ENCODE assay signal across 13 mouse cellular contexts in the genomic region with DNA sequence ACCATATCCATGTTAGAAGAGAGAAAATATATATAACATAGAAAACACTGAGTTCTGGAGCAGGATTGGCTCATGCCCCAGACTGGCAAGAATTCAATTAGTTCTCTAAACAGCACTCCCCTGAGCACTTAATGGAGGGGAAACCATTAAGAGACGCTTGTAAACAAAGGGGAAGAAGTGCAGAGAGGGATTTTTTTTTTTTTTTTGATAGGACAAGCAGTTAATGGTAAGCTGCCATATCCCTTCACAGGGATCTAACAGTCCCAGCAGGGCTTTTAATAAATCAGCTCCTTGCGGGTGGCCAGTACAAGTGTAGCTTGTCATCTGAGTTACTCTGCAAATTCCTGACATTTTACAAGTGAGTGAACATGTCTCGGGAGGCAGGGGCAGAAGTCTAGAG.
DNase-seq lines count a peak whose midpoint lies in the region; ATAC-seq and TF ChIP-seq lines count a peak whose summit lies in the region.
"Had no signal": no experiment of that assay in that cellular context is flagged by ENCODE, and none has a peak within 500 bp of the region (broad histone marks: within the 10 kb centered on the region; RNA-seq: fewer than 3 reads in every experiment).

No protein-coding gene starts in this region.

- DNase-seq in lung, postnatal 0 days (ENCODE audit: low spot score), result no peak
- DNase-seq in kidney, adult 18-20 months, result peak; percentile 6
- peak; percentile 26 for DNase-seq in kidney, postnatal 14 days
- peak; percentile 48 for DNase-seq in retina, embryonic 14.5 days (ENCODE audit: low spot score)
- no peak for DNase-seq in liver, embryonic 11.5 days (ENCODE audit: low spot score)
- no peak for DNase-seq in layer of hippocampus, adult 9-10 months (ENCODE audit: low spot score)
- no peak for DNase-seq in heart, embryonic 10.5 days (ENCODE audit: low spot score)
- DNase-seq: adrenal gland, adult 8-10 months; heart, adult 2 months; lung, adult 18-20 months had no signal

- H3K27ac ChIP-seq in lung, embryonic 15.5 days, result no peak overlapping the region
- no peak overlapping the region for H3K27ac ChIP-seq in lung, postnatal 0 days (ENCODE audit: low read length)
- no peak overlapping the region for H3K27ac ChIP-seq in liver, embryonic 11.5 days (ENCODE audit: low read depth, low read length)
- H3K27ac ChIP-seq in heart, embryonic 10.5 days, result no peak overlapping the region
- H3K27ac ChIP-seq: heart, adult 2 months had no signal

- H3K9me3 ChIP-seq in lung, embryonic 15.5 days, result no peaks in the 10 kb centered on the region
- H3K9me3 ChIP-seq in lung, postnatal 0 days (ENCODE audit: low read length), result no peaks in the 10 kb centered on the region
- no peaks in the 10 kb centered on the region for H3K9me3 ChIP-seq in liver, embryonic 11.5 days (ENCODE audit: control insufficient read depth, low read length)
- no peaks in the 10 kb centered on the region for H3K9me3 ChIP-seq in heart, embryonic 10.5 days

- H3K27me3 ChIP-seq in lung, embryonic 15.5 days, result no peaks in the 10 kb centered on the region
- no peaks in the 10 kb centered on the region for H3K27me3 ChIP-seq in lung, postnatal 0 days (replicated peaks; ENCODE audit: insufficient read depth, low read length)
- no peaks in the 10 kb centered on the region for H3K27me3 ChIP-seq in liver, embryonic 11.5 days (replicated peaks; ENCODE audit: control insufficient read depth, insufficient read depth, low read length)
- H3K27me3 ChIP-seq in heart, embryonic 10.5 days (ENCODE audit: insufficient read depth, poor library complexity, severe bottlenecking), result no peaks in the 10 kb centered on the region

- ATAC-seq in lung, embryonic 15.5 days (ENCODE audit: borderline replicate concordance, extremely low read depth, low FRiP score, low TSS enrichment), result peak; percentile 59; the same call in 1 of the 2 replicates
- no peak for ATAC-seq in lung, postnatal 0 days
- no peak for ATAC-seq in liver, embryonic 11.5 days (replicated peaks; ENCODE audit: low FRiP score)

- no peaks in the 10 kb centered on the region for H3K36me3 ChIP-seq in lung, embryonic 15.5 days
- no peaks in the 10 kb centered on the region for H3K36me3 ChIP-seq in lung, postnatal 0 days (ENCODE audit: insufficient read depth, low read length)
- no peaks in the 10 kb centered on the region for H3K36me3 ChIP-seq in liver, embryonic 11.5 days (ENCODE audit: control insufficient read depth, insufficient read depth, low read length)
- no peaks in the 10 kb centered on the region for H3K36me3 ChIP-seq in heart, embryonic 10.5 days

- TF ChIP-seq EP300 in lung, postnatal 0 days (IDR thresholded peaks at IDR 0.05), result no peak

- 10% methylated on average over 3 of the region's 3 CpGs for WGBS in lung, embryonic 15.5 days
- 13% methylated on average over 3 of the region's 3 CpGs for WGBS in lung, postnatal 0 days
- 38% methylated on average over 3 of the region's 3 CpGs for WGBS in liver, embryonic 11.5 days
- WGBS in heart, embryonic 10.5 days, result 25% methylated on average over 3 of the region's 3 CpGs

- no peak overlapping the region for H3K9ac ChIP-seq in lung, embryonic 15.5 days
- H3K9ac ChIP-seq in lung, postnatal 0 days (replicated peaks; ENCODE audit: low read depth), result no peak overlapping the region
- no peak overlapping the region for H3K9ac ChIP-seq in liver, embryonic 11.5 days (ENCODE audit: low read depth, low read length)

- no peak for TF ChIP-seq CTCF in lung, postnatal 0 days (IDR thresholded peaks at IDR 0.05)

- H3K4me1 ChIP-seq in lung, embryonic 15.5 days, result 0 out of 2 replicates have a peak, but pooled peaks cover 4% of the 10 kb centered on the region
- no peaks in the 10 kb centered on the region for H3K4me1 ChIP-seq in lung, postnatal 0 days (ENCODE audit: insufficient read depth, low read depth, low read length)
- no peaks in the 10 kb centered on the region for H3K4me1 ChIP-seq in liver, embryonic 11.5 days (replicated peaks; ENCODE audit: control insufficient read depth, insufficient read depth, low read length)
- 0 out of 2 replicates have a peak, but pooled peaks cover 3% of the 10 kb centered on the region for H3K4me1 ChIP-seq in heart, embryonic 10.5 days

- H3K4me3 ChIP-seq in lung, embryonic 15.5 days, result no peak overlapping the region
- H3K4me3 ChIP-seq in lung, postnatal 0 days (ENCODE audit: low read depth, low read length), result no peak overlapping the region
- no peak overlapping the region for H3K4me3 ChIP-seq in liver, embryonic 11.5 days (ENCODE audit: low read depth, low read length)
- no peak overlapping the region for H3K4me3 ChIP-seq in heart, embryonic 10.5 days
- H3K4me3 ChIP-seq: erythroblast, embryonic 14.5 days; heart, adult 2 months had no signal

- H3K4me2 ChIP-seq in lung, embryonic 15.5 days, result no peak overlapping the region
- no peak overlapping the region for H3K4me2 ChIP-seq in lung, postnatal 0 days (replicated peaks; ENCODE audit: low read depth, low read length)
- no peak overlapping the region for H3K4me2 ChIP-seq in liver, embryonic 11.5 days
- H3K4me2 ChIP-seq: midbrain, embryonic 11.5 days had no signal

Comparison
In these comparisons a context has a peak if more than half of its experiments do, and no peak if none do; other contexts are left out.
1. DNase-seq: peak in kidney, adult 18-20 months (single experiment), kidney, postnatal 14 days (single experiment) and retina, embryonic 14.5 days (single experiment); none in lung, postnatal 0 days (single experiment), liver, embryonic 11.5 days (single experiment), layer of hippocampus, adult 9-10 months (single experiment) and heart, embryonic 10.5 days (single experiment).